Mouse (Mus musculus) heart, embryonic 10.5 days (tissue): ENCODE data around the gene Nsdhl. TPM values are rescaled to one million over a fixed set of nuclear protein-coding genes. Genes with fewer than 3 reads are reported as not detected.

Experiments used
- DNase-seq: peaks from one replicate; pipeline ENCODE4 v3.0.0-alpha.2; 2017; ENCODE audit warnings: low spot score
- H3K27ac ChIP-seq: fragments of 300-500 bp; sonication (generic); 2 replicates; pipeline ENCODE4 v1.5.1; 2016; ENCODE audit warnings: mild to moderate bottlenecking
- H3K27me3 ChIP-seq: fragments of 300-500 bp; sonication (generic); 2 replicates; pipeline ENCODE4 v1.6.1; 2016; ENCODE audit warnings: mild to moderate bottlenecking; ENCODE audit not compliant: poor library complexity, insufficient read depth, severe bottlenecking
- H3K36me3 ChIP-seq: fragments of 300-500 bp; sonication (generic); 2 replicates; pipeline ENCODE4 v1.6.1; 2016; ENCODE audit warnings: mild to moderate bottlenecking, moderate library complexity
- H3K4me1 ChIP-seq: fragments of 300-500 bp; sonication (generic); 2 replicates; pipeline ENCODE4 v1.6.1; 2016; ENCODE audit warnings: mild to moderate bottlenecking
- H3K4me3 ChIP-seq: fragments of 300-500 bp; sonication (generic); 2 replicates; pipeline ENCODE4 v1.5.1; 2016; ENCODE audit warnings: mild to moderate bottlenecking, moderate library complexity
- H3K9me3 ChIP-seq: fragments of 300-500 bp; sonication (generic); 2 replicates; pipeline ENCODE4 v1.6.1; 2016; ENCODE audit warnings: mild to moderate bottlenecking, moderate library complexity
- WGBS: fragments of 180-500 bp; shearing (Covaris S2); methylation state at CpG from one replicate; pipeline ENCODE4 v1.1.7; 2016; 5-methylcytosine and 5-hydroxymethylcytosine counted together
- polyA plus RNA-seq: library from polyadenylated mRNA; unstranded; fragments of >200 nt; fragmentation: Nextera tagmentation; extraction: Ambion mirVana; gene quantifications from 2 replicates; pipeline ENCODE4 v1.2.1, GENCODE M21; 2016

The Nsdhl gene
- polyA plus RNA-seq: 21.4 and 23.0 TPM in 2 replicates

- Histone ChIP-seq H3K4me1 (no peaks in the 10 kb centered on the region), H3K27me3 (no peaks in the 10 kb centered on the region), H3K27ac (peak within 1 kb of the TSS; percentile 80), H3K36me3 (no peaks in the 10 kb centered on the region), H3K9me3 (no peaks in the 10 kb centered on the region), H3K4me3 (peak within 1 kb of the TSS; percentile 66)
- DNase-seq: peak; percentile 96
- WGBS: 10% methylated on average over 41 of the region's 41 CpGs
Observed at GRCm38 (mm10) chrX:72917884-72918681, at the start of gene Nsdhl, which contains the start of gene Cetn2. Nsdhl (plus strand) TSS chrX:72918557. Cetn2 (minus strand) TSS chrX:72918411.

- Histone ChIP-seq H3K27ac (no peak overlapping the region), H3K9me3 (no peaks in the 10 kb centered on the region), H3K27me3 (no peaks in the 10 kb centered on the region), H3K4me3 (no peak overlapping the region), H3K4me1 (no peaks in the 10 kb centered on the region), H3K36me3 (no peaks in the 10 kb centered on the region)
- DNase-seq: no peak
- 72% methylated on average over 5 of the region's 5 CpGs for WGBS
Observed at GRCm38 (mm10) chrX:72895388-72896054, 22.8 kb upstream of the Nsdhl start.

- Histone ChIP-seq H3K27me3 (no peaks in the 10 kb centered on the region), H3K36me3 (no peaks in the 10 kb centered on the region), H3K9me3 (no peaks in the 10 kb centered on the region), H3K27ac (no peak overlapping the region), H3K4me3 (no peak overlapping the region), H3K4me1 (no peaks in the 10 kb centered on the region)
- no peak for DNase-seq
- WGBS: 55% methylated on average over 1 of the region's 1 CpGs
Observed at GRCm38 (mm10) chrX:72896055-72896437, 22.3 kb upstream of the Nsdhl start.

GRCm38 (mm10) chrX:72902530-72902929, 15.8 kb upstream of the Nsdhl start:
- H3K4me3 ChIP-seq: no peak overlapping the region
- no peaks in the 10 kb centered on the region for H3K27me3 ChIP-seq
- no peaks in the 10 kb centered on the region for H3K36me3 ChIP-seq
- no peaks in the 10 kb centered on the region for H3K9me3 ChIP-seq
- WGBS: 34% methylated on average over 1 of the region's 1 CpGs
- no peak overlapping the region for H3K27ac ChIP-seq
- no peak for DNase-seq
- no peaks in the 10 kb centered on the region for H3K4me1 ChIP-seq

DNA sequence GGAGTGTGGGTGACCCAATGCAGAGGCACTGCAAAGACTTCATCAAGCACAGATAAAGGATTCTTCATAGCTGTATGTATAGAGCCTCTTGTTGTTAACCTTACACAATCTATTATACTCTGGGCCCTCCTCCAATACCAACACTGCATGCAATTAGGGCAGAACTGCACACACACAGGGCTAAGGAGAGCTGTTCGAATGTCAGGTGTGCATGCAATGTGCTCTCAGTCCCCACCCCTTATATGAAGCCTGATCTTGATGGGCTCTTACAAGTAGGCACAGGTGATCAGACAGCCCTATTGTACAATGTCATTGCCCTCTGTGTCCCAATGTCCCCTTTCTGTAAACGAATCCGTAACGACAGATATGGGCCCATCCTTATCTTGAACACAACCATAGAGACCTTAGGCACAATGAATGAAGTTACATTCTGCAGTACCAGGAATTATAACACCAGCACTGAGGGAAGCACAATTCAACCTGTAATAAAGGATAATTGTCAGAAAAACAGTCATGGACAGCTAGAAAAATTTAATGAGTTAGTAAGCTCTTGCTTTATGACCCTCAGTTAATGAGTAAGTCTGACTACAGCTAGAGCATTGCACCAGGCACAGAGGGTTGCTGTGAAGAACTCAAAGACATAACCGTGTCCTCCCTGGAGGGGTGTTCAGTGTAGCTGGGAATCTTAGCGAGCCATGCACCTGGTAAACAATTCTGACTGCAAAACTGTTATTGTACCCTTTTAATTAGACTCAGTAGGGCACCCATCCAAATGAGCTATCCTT, 10.5 kb upstream of the Nsdhl start:
- Histone ChIP-seq H3K4me1 (no peaks in the 10 kb centered on the region), H3K9me3 (no peaks in the 10 kb centered on the region), H3K27ac (no peak overlapping the region), H3K4me3 (no peak overlapping the region), H3K27me3 (no peaks in the 10 kb centered on the region), H3K36me3 (no peaks in the 10 kb centered on the region)
- no peak for DNase-seq
- WGBS: 82% methylated on average over 6 of the region's 6 CpGs

- Histone ChIP-seq H3K4me3 (no peak overlapping the region), H3K36me3 (no peaks in the 10 kb centered on the region), H3K27ac (no peak overlapping the region), H3K9me3 (no peaks in the 10 kb centered on the region), H3K27me3 (no peaks in the 10 kb centered on the region), H3K4me1 (no peaks in the 10 kb centered on the region)
- WGBS: 8% methylated on average over 2 of the region's 2 CpGs
- no peak for DNase-seq
Observed at GRCm38 (mm10) chrX:72908404-72908741, 10.0 kb upstream of the Nsdhl start.

DNA sequence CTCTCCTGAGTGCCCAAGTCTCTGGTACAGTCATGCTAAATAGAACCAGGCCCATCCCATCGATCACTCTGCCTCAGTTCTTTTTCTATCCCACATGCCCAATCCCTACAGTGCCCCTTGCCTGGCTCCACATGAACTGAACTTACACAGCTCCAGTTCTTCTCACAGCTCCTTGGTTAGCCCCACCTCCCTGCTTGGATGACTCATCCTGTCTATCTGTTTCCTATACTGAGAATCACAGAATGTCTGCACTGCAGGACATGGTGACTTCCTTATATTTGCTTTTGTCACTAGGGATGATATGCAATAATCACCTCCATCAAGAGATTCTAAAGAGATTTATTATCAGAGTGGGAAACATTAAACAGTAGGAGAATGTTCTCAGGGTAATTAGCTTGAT, 6.7 kb upstream of the Nsdhl start:
- Histone ChIP-seq H3K27me3 (no peaks in the 10 kb centered on the region), H3K36me3 (no peaks in the 10 kb centered on the region), H3K27ac (no peak overlapping the region), H3K4me3 (no peak overlapping the region), H3K4me1 (no peaks in the 10 kb centered on the region), H3K9me3 (no peaks in the 10 kb centered on the region)
- 82% methylated on average over 1 of the region's 1 CpGs for WGBS
- no peak for DNase-seq

DNA sequence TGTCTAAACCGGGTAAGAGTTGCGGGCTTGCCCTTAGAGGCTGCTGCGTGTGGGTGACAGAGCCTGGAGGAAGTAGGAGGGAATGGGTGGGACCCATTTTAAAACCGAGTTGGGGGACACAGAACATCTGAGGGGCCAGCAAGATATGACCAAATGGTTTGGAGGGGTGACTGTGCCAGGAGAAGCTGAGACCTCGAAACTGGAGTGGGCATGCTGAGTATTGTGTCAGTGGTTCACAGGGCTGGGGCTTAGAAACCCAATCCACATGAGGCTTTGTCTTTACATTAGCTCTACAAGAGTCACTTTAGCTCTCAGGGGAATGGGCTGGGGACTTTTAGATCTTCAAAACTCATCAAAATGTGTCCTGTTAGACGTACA, 314 bp downstream of the Nsdhl start:
- no peak for DNase-seq
- Histone ChIP-seq H3K4me1 (no peaks in the 10 kb centered on the region), H3K36me3 (no peaks in the 10 kb centered on the region), H3K4me3 (peak overlapping the region; percentile 66), H3K27ac (peak overlapping the region; percentile 80), H3K9me3 (no peaks in the 10 kb centered on the region), H3K27me3 (no peaks in the 10 kb centered on the region)
- WGBS: 19% methylated on average over 6 of the region's 6 CpGs

DNA sequence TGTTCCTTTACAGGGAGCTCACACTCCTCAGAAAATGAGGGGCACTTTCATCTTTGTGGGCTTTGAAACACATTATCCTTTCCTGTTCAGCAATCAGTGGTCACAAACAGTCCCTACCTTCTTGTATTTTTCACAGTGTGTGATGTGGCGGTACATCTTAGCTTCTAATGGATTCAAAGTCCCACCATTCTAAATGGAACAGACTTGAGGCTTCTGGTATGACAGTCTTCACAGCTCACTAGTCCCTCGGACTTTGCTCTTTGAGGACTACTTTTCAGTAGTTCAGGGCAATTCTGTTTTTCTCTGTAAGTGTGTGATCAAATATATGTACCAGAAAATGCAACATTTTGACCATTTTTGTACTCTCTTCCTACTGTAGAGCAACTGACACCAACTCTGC, 3.0 kb downstream of the Nsdhl start:
- H3K27me3 ChIP-seq: no peaks in the 10 kb centered on the region
- no peaks in the 10 kb centered on the region for H3K4me1 ChIP-seq
- H3K4me3 ChIP-seq: no peak overlapping the region
- H3K36me3 ChIP-seq: no peaks in the 10 kb centered on the region; the same call in 1 of the 2 replicates
- DNase-seq: no peak
- H3K9me3 ChIP-seq: no peaks in the 10 kb centered on the region
- 80% methylated on average over 2 of the region's 2 CpGs for WGBS
- no peak overlapping the region for H3K27ac ChIP-seq

GRCm38 (mm10) chrX:72953464-72953863, 35.1 kb downstream of the Nsdhl start:
- no peak overlapping the region for H3K27ac ChIP-seq
- H3K9me3 ChIP-seq: no peaks in the 10 kb centered on the region
- H3K4me1 ChIP-seq: no peaks in the 10 kb centered on the region
- WGBS: 76% methylated on average over 4 of the region's 4 CpGs
- no peak overlapping the region for H3K4me3 ChIP-seq
- H3K27me3 ChIP-seq: no peaks in the 10 kb centered on the region
- DNase-seq: no peak
- peaks cover 36% of the 10 kb centered on the region; the same call in 1 of the 2 replicates for H3K36me3 ChIP-seq

DNA sequence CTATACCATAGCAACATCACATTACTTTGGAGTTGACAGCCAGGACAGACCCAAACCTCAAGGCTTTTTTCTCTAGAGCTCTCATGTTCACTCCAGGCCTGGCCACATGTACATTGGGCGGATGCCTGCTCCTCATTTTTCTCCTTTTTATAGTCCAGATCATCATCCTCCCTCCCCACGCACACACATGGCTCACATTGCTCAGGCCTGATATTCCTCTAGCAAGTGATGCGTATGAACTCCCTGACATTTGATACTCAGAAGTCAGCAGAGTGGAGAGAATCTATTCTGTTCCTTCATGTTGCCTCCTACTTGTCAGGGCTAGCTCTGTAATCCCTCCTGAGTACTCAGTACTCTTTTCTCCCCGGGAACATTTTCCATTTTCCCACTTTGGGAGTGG, 38.1 kb downstream of the Nsdhl start:
- Histone ChIP-seq H3K9me3 (no peaks in the 10 kb centered on the region), H3K27ac (no peak overlapping the region), H3K36me3 (peaks cover 26% of the 10 kb centered on the region; the same call in 1 of the 2 replicates), H3K4me3 (no peak overlapping the region), H3K27me3 (no peaks in the 10 kb centered on the region), H3K4me1 (no peaks in the 10 kb centered on the region)
- DNase-seq: no peak
- WGBS: 88% methylated on average over 4 of the region's 4 CpGs

DNA sequence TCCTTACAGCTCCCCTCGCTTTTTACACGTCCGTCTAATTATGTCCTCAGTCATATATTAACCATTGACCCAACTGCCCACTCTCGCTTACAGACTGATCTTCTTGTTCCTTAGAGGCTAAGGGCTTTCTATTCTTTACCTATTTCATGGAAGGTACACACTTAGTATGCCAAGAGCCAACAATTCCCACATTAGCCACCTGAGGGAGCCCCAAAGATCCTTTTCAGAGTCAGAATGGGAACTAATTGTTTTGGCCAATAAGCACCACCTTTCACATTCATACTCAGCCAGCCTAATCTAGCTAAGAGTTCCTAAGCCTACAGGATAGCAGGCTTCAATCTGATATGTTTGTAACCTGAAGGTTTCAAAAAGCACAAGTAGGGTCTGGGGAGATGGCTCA, 42.1 kb downstream of the Nsdhl start:
- H3K27ac ChIP-seq: no peak overlapping the region
- no peak overlapping the region for H3K4me3 ChIP-seq
- DNase-seq: no peak
- H3K4me1 ChIP-seq: no peaks in the 10 kb centered on the region
- no peaks in the 10 kb centered on the region for H3K9me3 ChIP-seq
- H3K27me3 ChIP-seq: no peaks in the 10 kb centered on the region
- 78% methylated on average over 4 of the region's 4 CpGs for WGBS
- H3K36me3 ChIP-seq: peaks cover 20% of the 10 kb centered on the region; the same call in 1 of the 2 replicates

DNA sequence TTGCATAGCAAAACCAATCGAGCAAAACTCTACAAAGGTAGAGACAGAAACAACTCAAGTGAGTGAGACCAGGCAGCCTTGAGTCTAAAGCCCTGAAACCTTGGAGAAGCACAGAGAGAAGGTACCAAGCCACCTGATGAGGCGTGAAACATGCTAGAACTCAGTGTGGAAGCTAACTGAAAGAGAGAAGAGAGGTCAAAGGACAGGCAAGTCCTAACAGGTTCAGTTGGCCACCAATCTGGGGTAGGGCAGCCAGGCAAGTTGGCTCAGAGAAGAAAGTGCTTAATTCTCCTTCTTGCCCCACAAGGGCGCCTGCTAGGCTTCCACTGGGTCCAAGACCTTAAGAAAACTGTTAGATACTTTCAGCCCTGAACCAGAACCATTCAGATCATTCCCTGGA, 43.2 kb downstream of the Nsdhl start:
- no peak overlapping the region for H3K4me3 ChIP-seq
- H3K4me1 ChIP-seq: no peaks in the 10 kb centered on the region
- no peaks in the 10 kb centered on the region for H3K27me3 ChIP-seq
- H3K36me3 ChIP-seq: peaks cover 15% of the 10 kb centered on the region; the same call in 1 of the 2 replicates
- DNase-seq: no peak
- no peak overlapping the region for H3K27ac ChIP-seq
- H3K9me3 ChIP-seq: no peaks in the 10 kb centered on the region
- 64% methylated on average over 3 of the region's 3 CpGs for WGBS
